Mouse (Mus musculus): ENCODE results near the gene Tnfrsf8.
"Not testable (repeated sequence)": the region's sequence is repeated elsewhere in the genome, so short reads cannot be mapped to it uniquely, and the experiment has no call there.

DNA sequence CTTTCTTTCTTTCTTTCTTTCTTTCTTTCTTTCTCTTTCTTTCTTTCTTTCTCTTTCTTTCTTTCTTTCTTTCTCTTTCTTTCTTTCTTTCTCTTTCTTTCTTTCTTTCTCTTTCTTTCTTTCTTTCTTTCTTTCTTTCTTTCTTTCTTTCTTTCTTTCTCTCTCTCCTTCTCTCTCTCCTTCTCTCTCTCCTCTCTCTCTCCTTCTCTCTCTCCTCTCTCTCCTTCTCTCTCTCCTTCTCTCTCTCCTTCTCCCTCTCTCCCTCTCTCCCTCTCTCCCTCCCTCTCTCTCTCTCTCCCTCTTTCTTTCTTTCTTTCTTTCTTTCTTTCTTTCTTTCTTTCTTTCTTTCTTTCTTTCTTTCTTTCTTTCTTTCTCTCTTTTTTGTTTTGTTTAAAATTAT lies 46.7 kb upstream of the Tnfrsf8 start:
- TF ChIP-seq GATA1 (IDR thresholded peaks at IDR 0.05; ENCODE audit: borderline replicate concordance, low read length); FLI1 (IDR thresholded peaks at IDR 0.05; ENCODE audit: low read length): not testable (repeated sequence)

All from megakaryocyte, embryonic 14.5 days (primary cell).